Mouse (Mus musculus) midbrain, postnatal 0 days (tissue): ENCODE data around the gene Hs2st1. TPM values are rescaled to one million over a fixed set of nuclear protein-coding genes. Genes with fewer than 3 reads are reported as not detected.

Experiments
- ATAC-seq: fragments of 200-750 bp; cut with Nextera tagmentation; 2 replicates; pipeline ENCODE4 v1.8.0; 2017; ENCODE audit warnings: moderate number of reproducible peaks, mild to moderate bottlenecking, moderate TSS enrichment, moderate library complexity; ENCODE audit not compliant: low FRiP score
- DNase-seq: peaks from one replicate; pipeline ENCODE4 v3.0.0-alpha.2; 2015; ENCODE audit warnings: low spot score
- H3K27ac ChIP-seq: fragments of 300-500 bp; sonication (generic); 2 replicates; pipeline ENCODE4 v1.5.1; 2014; ENCODE audit warnings: low read depth, mild to moderate bottlenecking, low read length, mixed read lengths
- H3K27me3 ChIP-seq: fragments of 300-500 bp; sonication (generic); 2 replicates; pipeline ENCODE4 v1.6.1; 2014; ENCODE audit warnings: low read length, control low read depth, mixed read lengths; ENCODE audit not compliant: insufficient read depth
- H3K36me3 ChIP-seq: fragments of 300-500 bp; sonication (generic); 2 replicates; pipeline ENCODE4 v1.6.1; 2014; ENCODE audit warnings: low read length, control low read depth, mixed read lengths; ENCODE audit not compliant: insufficient read depth
- H3K4me1 ChIP-seq: fragments of 300-500 bp; sonication (generic); 2 replicates; pipeline ENCODE4 v1.6.1; 2014; ENCODE audit warnings: mild to moderate bottlenecking, control low read depth, antibody characterized with exemption, low read length, mixed read lengths; ENCODE audit not compliant: insufficient read depth
- H3K4me2 ChIP-seq: fragments of 300-500 bp; sonication (generic); 2 replicates; pipeline ENCODE4 v1.6.1; 2014; ENCODE audit warnings: low read depth, mild to moderate bottlenecking, low read length, mixed read lengths; ENCODE audit not compliant: poor library complexity, severe bottlenecking
- H3K4me3 ChIP-seq: fragments of 300-500 bp; sonication (generic); 2 replicates; pipeline ENCODE4 v1.5.1; 2014; ENCODE audit warnings: low read depth, mild to moderate bottlenecking, low read length, moderate library complexity
- H3K9ac ChIP-seq: fragments of 300-500 bp; sonication (generic); replicated peaks from 2 replicates; pipeline ENCODE4 v1.6.1; 2014; ENCODE audit warnings: mild to moderate bottlenecking, low read length, moderate library complexity, mixed read lengths; ENCODE audit not compliant: poor library complexity, severe bottlenecking
- H3K9me3 ChIP-seq: fragments of 300-500 bp; sonication (generic); 2 replicates; pipeline ENCODE4 v1.6.1; 2016; ENCODE audit warnings: low read length, control low read depth
- CTCF ChIP-seq: IDR thresholded peaks from 2 replicates; pipeline ENCODE4 v1.5.1; 2016; ENCODE audit warnings: antibody characterized with exemption, mild to moderate bottlenecking
- WGBS: fragments of 180-500 bp; shearing (Covaris S2); extraction: QIAGEN DNeasy Blood & Tissue Kit; methylation state at CpG from one replicate; pipeline ENCODE4 v1.1.7; 2014; 5-methylcytosine and 5-hydroxymethylcytosine counted together
- polyA plus RNA-seq: library from polyadenylated mRNA; unstranded; fragments of >200 nt; fragmentation: Nextera tagmentation; extraction: Ambion mirVana; gene quantifications from 2 replicates; pipeline ENCODE4 v1.2.1, GENCODE M21; 2015
- total RNA-seq: library from RNA; depleted of rRNA; stranded (reverse); fragments of >200 nt; gene quantifications from 2 replicates; pipeline ENCODE4 v1.2.3, GENCODE M21; 2014

Gene Hs2st1
- total and polyA plus RNA-seq, 2 experiments from 2014 or later = 13.4 to 48.5 TPM

DNA sequence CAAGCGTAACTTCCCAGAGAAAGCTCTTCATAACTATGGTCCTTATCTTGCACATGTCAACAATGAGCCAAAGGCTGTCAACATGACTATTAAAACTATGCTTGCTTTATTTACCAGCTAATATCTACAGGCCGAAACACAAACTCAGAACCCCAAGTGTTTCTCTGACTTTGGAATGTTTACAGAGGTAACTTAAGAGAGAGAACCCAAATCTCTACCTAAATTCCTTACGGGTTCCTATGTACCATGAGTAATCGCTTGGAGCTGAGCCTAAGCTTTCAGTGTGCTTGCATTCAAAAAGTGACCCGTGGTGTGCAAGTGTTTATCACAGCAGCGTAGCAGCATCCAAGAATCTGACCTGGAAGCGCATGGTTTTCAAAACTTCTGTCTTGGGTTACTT lies 4.8 kb downstream of the Hs2st1 start:
- no peak for TF ChIP-seq CTCF
- Histone ChIP-seq H3K4me2 (no peak overlapping the region), H3K27ac (no peak overlapping the region), H3K9me3 (no peaks in the 10 kb centered on the region), H3K36me3 (no peaks in the 10 kb centered on the region), H3K27me3 (no peaks in the 10 kb centered on the region), H3K4me3 (no peak overlapping the region), H3K9ac (no peak overlapping the region), H3K4me1 (peaks cover 4% of the 10 kb centered on the region; the same call in 1 of the 2 replicates)
- 91% methylated on average over 7 of the region's 7 CpGs for WGBS
- DNase-seq (no peak), ATAC-seq (no peak)

DNA sequence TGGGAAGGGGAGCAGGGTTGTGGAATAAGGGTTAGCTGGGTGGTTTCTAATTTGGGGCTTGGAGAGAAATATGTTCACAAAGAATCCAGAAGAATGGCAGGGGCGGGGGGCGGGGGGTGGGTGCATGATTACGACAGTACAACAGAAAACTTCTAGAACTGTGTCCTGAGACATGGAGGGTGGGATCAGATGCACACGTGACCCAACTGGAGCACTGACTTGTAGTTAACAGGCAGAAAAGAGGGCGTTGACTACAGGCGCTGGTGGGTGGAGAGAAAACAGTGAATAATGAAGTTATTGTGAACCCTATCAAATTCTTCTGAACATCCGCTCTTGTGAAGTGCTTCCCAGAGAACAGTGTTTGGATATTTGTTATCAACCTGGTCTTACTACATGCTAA lies 6.1 kb downstream of the Hs2st1 start:
- Histone ChIP-seq H3K27me3 (no peaks in the 10 kb centered on the region), H3K4me3 (no peak overlapping the region), H3K36me3 (no peaks in the 10 kb centered on the region), H3K9me3 (no peaks in the 10 kb centered on the region), H3K4me1 (peaks cover 4% of the 10 kb centered on the region; the same call in 1 of the 2 replicates), H3K27ac (no peak overlapping the region), H3K4me2 (no peak overlapping the region), H3K9ac (no peak overlapping the region)
- WGBS = 90% methylated on average over 7 of the region's 7 CpGs
- no peak for TF ChIP-seq CTCF
- DNase-seq = no peak
- ATAC-seq = no peak

DNA sequence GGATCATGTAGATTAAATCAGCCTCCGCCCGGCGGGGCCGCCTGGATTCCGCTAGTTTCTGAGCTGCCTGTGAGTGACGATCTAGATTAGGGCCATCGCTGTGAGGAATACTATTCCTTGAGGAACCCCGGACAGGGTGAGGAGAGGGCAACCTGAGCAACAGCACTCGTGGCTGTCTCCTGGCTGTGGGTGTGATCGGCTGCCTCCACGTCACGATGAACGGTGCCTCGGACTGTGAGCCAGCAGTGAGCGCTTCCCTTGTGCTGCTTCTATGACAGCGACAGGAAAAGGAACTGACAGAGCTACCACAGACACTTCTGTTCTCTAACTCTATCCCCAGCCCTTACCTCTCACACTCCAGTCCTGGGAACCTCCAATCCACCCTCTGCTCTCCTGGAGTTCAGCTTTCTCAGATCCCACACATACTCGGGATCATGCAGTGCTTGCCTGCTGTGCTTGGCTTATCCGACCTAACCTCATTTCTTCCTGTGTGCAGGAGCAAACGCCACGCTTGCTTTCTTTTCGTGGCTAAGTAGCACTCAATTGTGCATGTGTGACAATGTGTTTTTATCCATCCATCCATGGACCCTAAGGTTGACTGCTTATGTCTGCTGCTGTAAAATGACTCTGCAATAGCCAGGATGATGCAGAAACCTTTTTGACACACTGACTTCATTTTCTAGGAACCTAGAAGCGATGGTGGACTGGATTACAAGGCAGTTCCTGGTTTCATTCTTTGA lies 8.3 kb downstream of the Hs2st1 start:
- H3K9me3 ChIP-seq = no peaks in the 10 kb centered on the region
- DNase-seq (no peak), ATAC-seq (no peak)
- H3K9ac ChIP-seq = no peak overlapping the region
- H3K27ac ChIP-seq = no peak overlapping the region
- no peaks in the 10 kb centered on the region for H3K4me1 ChIP-seq
- WGBS = 56% methylated on average over 22 of the region's 22 CpGs
- TF ChIP-seq CTCF = no peak
- no peaks in the 10 kb centered on the region for H3K27me3 ChIP-seq
- no peak overlapping the region for H3K4me2 ChIP-seq
- H3K36me3 ChIP-seq = no peaks in the 10 kb centered on the region
- no peak overlapping the region for H3K4me3 ChIP-seq

DNA sequence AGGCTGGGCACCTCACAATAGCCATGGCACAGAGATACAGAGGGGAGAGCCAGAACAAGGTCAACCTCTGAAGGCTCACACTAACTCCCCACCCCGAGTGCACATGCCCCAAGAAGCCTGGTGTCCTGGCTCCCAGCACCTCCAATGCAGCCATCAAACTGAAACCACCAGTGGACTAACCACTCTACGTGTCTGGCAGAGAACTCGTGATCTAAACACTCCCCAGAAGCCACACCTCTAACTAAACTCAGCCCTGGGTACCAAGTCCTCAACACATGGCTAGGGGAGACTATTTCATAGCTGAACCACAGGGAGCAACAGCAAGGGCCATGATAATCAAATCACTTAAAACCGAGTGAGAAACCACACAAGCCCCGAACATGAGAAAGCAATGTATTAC lies 11.7 kb downstream of the Hs2st1 start:
- ATAC-seq (no peak), DNase-seq (no peak)
- Histone ChIP-seq H3K27ac (no peak overlapping the region), H3K9me3 (no peaks in the 10 kb centered on the region), H3K36me3 (no peaks in the 10 kb centered on the region), H3K4me3 (no peak overlapping the region), H3K4me1 (no peaks in the 10 kb centered on the region), H3K27me3 (no peaks in the 10 kb centered on the region), H3K9ac (no peak overlapping the region), H3K4me2 (no peak overlapping the region)
- WGBS = 42% methylated on average over 5 of the region's 5 CpGs
- TF ChIP-seq CTCF = no peak

DNA sequence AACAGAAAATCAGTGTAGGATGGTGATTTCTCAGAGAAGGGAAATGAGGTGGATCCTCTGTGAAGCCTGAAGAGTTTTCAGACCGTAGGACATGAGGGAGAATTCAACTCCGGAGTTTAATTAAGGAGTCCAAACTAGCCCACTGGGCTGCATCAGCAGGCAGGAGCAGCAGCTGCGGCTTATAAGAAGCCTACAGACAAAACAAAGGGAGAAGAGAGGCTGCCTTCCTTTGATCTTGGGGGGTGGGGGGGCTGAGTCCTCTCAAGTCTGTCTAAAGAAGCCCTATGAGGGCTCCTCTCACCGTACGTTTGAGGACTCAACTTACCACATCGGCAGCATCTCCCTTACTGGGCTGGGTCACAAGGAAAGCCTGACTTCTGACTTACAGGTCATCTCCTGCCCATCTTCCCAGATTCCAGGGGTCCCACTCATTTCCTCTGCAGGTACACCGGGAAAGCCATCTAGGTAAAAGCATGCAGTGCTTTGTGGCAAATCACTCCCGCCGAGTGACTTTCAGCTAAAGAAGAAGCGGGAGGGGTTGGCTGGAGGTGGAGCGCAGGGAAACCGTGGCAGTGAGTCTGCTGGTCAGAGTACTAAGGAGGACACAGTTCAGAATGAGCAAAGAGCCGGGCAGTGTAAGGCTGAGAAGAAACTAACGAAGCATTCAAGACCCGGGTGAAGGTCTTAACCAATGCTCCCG lies 13.2 kb downstream of the Hs2st1 start:
- Histone ChIP-seq H3K36me3 (no peaks in the 10 kb centered on the region), H3K4me3 (no peak overlapping the region; the same call in 1 of the 2 replicates), H3K4me2 (peak overlapping the region; percentile 37), H3K9ac (no peak overlapping the region), H3K27ac (no peak overlapping the region), H3K4me1 (no peaks in the 10 kb centered on the region), H3K9me3 (no peaks in the 10 kb centered on the region), H3K27me3 (no peaks in the 10 kb centered on the region)
- no peak for TF ChIP-seq CTCF
- peak; percentile 44; the same call in 1 of the 2 replicates for ATAC-seq
- DNase-seq = no peak
- WGBS = 8% methylated on average over 16 of the region's 16 CpGs

DNA sequence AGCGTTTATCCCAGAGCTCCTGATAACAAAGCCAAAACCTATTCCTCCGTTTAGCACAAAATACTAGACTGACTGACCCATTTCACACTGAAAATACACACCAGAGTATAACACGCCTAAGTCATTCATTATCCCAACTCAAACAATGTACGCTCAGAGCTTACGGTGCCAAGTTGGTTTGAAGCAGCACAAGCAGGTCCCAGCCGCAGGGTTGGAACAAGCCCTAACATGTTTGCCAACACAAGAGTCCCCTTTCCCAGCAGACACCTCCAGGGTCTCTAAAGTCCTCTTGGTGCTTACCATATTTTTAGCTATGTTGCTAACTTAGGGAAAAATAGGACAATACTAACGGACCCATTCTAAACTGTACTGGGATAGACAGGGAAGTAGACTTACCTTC lies 14.8 kb downstream of the Hs2st1 start:
- 85% methylated on average over 7 of the region's 7 CpGs for whole genome bisulfite sequencing
- no peak overlapping the region for H3K4me2 ChIP-seq
- H3K9ac ChIP-seq = no peak overlapping the region
- TF ChIP-seq CTCF = no peak
- no peaks in the 10 kb centered on the region for H3K9me3 ChIP-seq
- ATAC-seq = no peak
- no peaks in the 10 kb centered on the region for H3K27me3 ChIP-seq
- H3K4me3 ChIP-seq = no peak overlapping the region
- no peak for DNase-seq
- H3K36me3 ChIP-seq = no peaks in the 10 kb centered on the region
- H3K27ac ChIP-seq = no peak overlapping the region
- no peaks in the 10 kb centered on the region for H3K4me1 ChIP-seq
